Mouse (Mus musculus) frontal cortex, adult (tissue): ENCODE measurements at regions not wholly inside any gene's neighbourhood (a gene's known extent, or its start where the extent isn't known, plus 50 kb on each side); places are given as distances from the start of the nearest gene placed in this dataset.
"Not testable (repeated sequence)": the region's sequence is repeated elsewhere in the genome, so short reads cannot be mapped to it uniquely, and the experiment has no call there.

ENCODE experiments used
- ATAC-seq: cut with Nextera tagmentation; 2 replicates; pipeline ENCODE4 v1.9.2; 2017; ENCODE audit warnings: mild to moderate bottlenecking, moderate library complexity, mixed read lengths; ENCODE audit not compliant: low TSS enrichment

DNA sequence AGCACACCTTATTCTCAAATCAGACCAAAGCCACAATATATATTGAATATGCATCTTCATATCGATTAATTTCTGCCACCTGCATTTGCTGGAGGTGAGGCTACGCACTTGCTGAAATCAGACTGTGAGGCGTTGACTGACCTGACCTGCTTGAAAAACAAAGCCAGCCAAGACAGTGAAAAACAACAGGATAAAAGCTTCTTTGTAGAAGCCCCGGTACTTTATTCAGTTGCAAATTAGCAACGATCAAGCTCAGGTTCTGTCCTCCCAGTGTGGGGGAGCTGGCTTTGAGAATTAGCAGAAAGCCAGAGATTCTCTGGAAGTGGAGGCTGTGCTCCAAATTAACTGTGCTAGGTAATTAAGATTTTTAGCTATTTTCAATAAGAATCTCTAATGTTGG lies 100.6 kb downstream of the Vmn2r79 start:
- no peak for ATAC-seq

GRCm38 (mm10) chr7:87099611-87100010 lies 103.7 kb downstream of the Vmn2r79 start:
- ATAC-seq, result not testable (repeated sequence)

DNA sequence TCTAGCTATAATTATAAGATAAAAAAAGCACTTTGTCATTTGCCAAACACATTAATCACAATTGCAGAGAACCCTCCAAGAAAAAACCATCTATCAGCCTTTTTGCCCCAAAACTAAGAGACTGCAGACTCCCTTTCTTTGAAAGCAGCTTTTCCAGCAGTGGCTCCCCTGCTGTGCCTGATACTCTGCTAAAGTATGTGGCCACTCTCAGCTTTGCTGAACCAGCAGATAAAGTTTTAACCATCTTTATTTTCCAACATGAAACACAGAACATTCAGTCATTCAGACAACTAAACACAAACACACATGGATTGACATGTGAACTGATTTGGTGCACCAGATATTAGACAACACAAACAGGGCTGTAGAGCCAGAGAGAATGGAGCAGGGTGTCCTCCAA lies 104.5 kb downstream of the Vmn2r79 start:
- not testable (repeated sequence) for ATAC-seq

- ATAC-seq, result not testable (repeated sequence)
Measured at GRCm38 (mm10) chr7:87101281-87101680, 105.4 kb downstream of the Vmn2r79 start.

- ATAC-seq, result peak; percentile 55; the same call in 1 of the 2 replicates
Measured at GRCm38 (mm10) chr7:87110312-87110984, 114.5 kb downstream of the Vmn2r79 start.

GRCm38 (mm10) chr7:87110985-87111372 lies 115.1 kb downstream of the Vmn2r79 start:
- ATAC-seq, result peak; percentile 23; the same call in 1 of the 2 replicates

DNA sequence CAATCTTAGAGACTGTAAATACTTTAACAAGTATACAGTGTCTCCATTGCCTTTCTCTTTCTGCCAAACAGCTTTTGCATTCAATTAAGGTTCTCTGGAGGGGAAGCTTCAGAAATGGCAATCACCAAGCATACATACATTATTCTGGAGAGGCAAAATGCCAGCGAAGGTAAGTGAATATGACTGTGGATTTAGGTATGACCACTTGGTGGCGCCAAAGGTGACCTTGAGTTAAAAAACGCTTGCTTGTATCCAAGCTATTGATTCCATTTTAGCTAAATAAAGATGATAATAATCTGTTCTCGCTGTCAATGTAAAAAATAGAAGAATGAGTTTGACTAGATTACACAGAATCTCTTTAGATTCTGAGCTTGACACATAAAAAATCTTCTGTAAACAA lies 117.7 kb downstream of the Vmn2r79 start:
- ATAC-seq, result no peak

- no peak for ATAC-seq
Measured at GRCm38 (mm10) chr7:87122516-87122915, 123.4 kb upstream of the Nox4 start.

- ATAC-seq, result no peak
Measured at GRCm38 (mm10) chr7:87145896-87146295, 100.0 kb upstream of the Nox4 start.

- no peak for ATAC-seq
Measured at GRCm38 (mm10) chr7:87147703-87148102, 98.2 kb upstream of the Nox4 start.

GRCm38 (mm10) chr7:87148681-87149080 lies 97.2 kb upstream of the Nox4 start:
- no peak for ATAC-seq

GRCm38 (mm10) chr7:87150991-87151390 lies 94.9 kb upstream of the Nox4 start:
- no peak for ATAC-seq

DNA sequence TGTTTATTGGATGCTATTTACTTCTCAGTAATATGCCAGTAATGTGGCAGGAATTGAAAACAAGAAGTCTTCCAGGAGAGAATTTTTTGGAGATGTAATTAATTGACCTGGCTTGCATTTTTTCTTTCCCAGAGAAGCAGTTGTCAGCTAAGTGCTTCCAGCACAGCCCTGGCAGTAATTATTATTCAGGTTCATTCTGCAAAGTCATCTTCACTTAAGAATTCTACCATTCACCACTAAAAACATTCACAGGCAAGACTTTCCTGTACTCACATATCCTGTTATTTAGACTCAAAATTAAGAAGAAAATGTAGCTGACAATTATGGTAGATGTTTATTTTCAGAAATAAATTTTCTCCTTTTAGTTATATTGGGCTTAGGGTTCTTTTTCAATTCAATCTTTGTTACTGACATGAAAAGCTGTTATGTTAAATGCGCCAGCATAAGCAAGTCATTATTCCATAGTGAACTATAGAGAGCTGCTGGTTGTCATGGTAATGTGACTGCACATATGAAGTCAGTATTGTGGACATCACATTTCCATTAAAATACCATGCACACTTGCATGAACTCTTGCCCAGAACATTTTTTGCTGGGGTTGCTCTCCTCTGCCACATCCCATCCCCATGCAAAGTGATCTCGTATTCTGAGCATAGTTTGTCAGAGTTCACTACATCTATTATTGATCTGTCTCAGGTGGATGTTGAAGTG lies 59.3 kb upstream of the Nox4 start:
- no peak for ATAC-seq

GRCm38 (mm10) chr7:87195647-87196046 lies 50.2 kb upstream of the Nox4 start:
- ATAC-seq, result no peak
